Mouse (Mus musculus): ENCODE measurements around the gene Stard13.

Gene Stard13

DNA sequence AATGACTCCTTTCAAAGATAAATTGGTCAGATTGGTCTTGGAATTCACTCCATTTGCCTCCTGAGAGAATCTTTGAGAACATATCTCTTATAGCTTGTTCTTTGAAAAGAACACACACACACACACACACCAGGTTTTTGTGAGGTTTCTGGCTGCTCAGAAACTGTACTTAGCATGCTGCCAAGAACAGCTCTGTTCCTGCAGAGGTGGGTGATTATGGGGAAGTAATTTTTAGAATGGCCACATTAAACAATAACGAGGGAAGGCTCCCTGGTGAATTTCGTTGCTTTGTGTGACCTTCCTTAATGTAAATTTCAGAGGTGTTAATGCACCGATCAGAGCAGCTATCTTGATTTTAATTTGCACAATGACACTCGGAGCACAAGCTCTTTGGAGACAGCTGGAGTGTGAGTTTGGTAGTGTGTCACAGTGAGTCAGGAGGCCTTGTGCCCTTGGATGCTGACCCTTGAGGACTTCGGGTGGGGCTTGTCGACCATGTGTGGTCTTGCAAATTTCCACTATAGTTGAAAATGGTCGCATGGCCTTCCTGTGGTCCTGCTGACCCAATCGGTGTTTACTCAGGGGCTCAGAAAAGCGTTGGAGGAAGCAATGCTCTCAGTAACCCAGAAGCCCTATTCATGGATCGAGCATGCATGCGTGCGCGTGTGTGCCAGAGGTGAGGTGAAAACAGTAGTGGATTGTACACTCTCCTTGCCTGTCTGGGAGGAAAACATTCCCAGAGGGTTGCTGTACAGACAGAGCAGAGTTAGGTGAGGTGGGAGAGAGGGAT, 213.4 kb downstream of the Stard13 start:
- in situ Hi-C loops (cut with MboI; ENCODE audit: low pct_unique_long_range_greater_than_20kb in 1 of 2, low sequenced_read_pairs in 2 of 2, unreplicated experiment in 1 of 2) = no loop called here

DNA sequence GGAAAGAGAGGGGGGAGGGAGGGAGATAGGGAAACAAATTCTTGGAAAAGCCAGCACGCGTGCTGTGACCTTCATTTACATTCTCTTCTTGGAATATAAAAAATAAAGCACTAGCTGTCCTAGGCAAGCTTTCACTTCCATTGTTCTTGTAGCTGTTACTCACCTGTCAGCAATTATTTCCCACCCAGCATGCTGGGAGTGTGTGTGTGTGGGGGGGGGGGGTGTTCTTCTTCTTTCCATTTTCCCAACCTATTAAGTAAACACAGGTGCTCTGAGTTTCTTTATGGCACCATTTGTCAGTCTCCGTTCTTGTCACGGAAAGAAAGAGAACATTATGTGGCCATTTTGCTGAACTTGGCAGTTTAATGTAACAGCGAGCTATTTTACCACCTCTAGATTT, 214.7 kb downstream of the Stard13 start:
- in situ Hi-C loops (cut with MboI; ENCODE audit: low pct_unique_long_range_greater_than_20kb in 1 of 2, low sequenced_read_pairs in 2 of 2, unreplicated experiment in 1 of 2) = no loop called here

DNA sequence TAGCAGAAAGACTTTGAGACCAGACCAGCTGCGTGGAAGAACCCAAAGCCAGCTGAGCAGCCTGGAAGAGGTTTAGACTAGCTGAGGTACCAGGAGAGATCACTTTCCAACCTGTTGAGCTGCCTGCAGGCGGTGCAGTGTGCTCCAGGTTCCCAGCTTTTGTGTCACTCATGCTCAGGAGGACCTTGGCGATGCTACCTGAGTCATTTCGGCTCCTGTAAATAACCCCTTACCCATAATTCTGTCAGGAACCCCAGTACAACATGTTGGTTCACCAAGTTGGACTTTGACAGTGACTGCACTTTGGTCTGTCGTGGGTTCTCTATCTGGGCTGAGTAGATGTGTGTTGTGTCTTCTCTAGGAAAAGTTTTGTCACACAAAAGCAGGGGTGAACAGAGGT, 215.2 kb downstream of the Stard13 start:
- in situ Hi-C loops (cut with MboI; ENCODE audit: low pct_unique_long_range_greater_than_20kb in 1 of 2, low sequenced_read_pairs in 2 of 2, unreplicated experiment in 1 of 2) = no loop called here

DNA sequence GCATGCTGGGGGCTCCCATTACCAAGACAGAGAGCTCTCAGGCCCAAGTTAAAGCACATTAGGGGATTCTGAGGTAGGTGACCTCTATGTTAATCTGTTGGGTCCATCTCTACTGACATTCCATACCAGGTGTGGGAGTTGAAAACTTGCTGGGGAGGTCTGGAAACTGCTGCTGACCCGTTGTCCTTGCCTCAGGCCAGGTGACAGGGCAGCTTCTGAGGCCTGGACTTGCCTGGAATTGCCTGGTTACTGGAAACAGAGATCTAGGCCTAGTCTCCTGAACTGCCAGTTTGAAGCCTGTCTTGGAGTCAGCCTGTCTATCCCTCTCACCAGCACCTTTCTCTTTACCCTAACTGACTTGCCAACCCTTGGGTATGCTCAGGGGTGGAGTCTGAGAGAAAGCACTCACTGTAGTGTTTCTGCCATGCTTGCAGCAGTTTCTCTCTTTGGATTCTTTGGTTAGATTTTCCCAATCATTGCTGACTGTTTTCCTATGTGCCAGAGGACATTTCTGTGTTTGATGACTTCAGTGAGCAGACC, 229.3 kb downstream of the Stard13 start:
- in situ Hi-C loops (cut with MboI; ENCODE audit: low pct_unique_long_range_greater_than_20kb in 1 of 2, low sequenced_read_pairs in 2 of 2, unreplicated experiment in 1 of 2) = no loop called here

DNA sequence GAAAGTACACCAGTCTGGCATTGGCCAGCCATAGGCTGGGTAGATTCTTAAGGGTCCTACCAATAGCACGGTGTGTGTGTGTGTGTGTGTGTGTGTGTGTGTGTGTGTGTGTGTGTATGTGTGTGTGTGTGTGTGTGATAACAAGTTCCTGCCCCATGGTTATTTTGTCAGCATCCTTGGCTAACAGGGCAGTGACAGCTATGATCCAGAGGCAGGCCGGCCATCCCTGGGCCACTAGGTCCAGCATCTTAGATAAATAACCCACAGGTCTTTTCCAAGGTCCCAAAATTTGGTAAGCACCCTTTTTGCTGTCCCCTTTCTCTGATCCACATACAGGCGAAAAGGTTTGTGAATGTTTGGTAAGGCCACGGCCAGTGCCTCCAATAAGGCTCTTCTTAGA, 231.6 kb downstream of the Stard13 start:
- in situ Hi-C loops (cut with MboI; ENCODE audit: low pct_unique_long_range_greater_than_20kb in 1 of 2, low sequenced_read_pairs in 2 of 2, unreplicated experiment in 1 of 2) = no loop called here

DNA sequence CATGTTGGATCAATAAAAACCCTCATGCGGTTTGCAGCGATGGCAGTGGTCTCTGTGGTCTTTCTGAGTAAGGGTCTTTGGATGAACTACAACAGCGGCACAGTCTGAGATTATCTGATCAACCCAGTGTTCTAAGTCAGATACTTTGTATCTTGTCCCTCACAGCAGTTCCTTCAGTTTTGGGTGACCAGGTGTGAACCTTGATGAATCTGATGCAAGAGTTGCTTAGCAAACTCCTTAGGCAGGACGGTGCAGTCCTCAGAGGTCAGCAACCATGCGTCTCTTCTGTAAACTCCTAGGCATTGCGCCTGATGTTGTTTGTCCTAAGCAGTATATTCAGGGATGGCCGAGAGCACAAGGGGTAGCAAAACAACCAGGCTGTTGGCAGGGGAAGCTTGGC, 232.5 kb downstream of the Stard13 start:
- in situ Hi-C loops (cut with MboI; ENCODE audit: low pct_unique_long_range_greater_than_20kb in 1 of 2, low sequenced_read_pairs in 2 of 2, unreplicated experiment in 1 of 2) = no loop called here

DNA sequence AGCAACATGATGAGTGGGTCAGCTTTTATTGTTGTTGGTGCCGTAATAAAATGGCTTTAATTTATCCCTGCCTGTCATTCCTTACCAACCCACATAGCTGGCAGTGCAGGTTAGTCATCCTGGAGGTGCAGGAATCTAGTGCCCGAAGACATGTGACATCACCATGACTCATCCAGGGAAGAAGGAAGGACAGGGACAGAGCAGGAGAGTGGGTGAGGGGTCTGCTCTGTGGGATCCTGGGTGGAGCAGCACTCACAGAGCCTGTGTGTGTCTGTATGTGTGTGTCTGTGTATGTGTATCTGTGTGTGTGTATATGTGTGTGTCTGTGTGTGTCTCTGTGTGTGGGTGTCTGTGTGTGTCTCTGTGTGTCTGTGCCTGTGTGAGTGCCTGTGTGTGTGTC, 237.1 kb downstream of the Stard13 start:
- in situ Hi-C loops (cut with MboI; ENCODE audit: low pct_unique_long_range_greater_than_20kb in 1 of 2, low sequenced_read_pairs in 2 of 2, unreplicated experiment in 1 of 2) = no loop called here

DNA sequence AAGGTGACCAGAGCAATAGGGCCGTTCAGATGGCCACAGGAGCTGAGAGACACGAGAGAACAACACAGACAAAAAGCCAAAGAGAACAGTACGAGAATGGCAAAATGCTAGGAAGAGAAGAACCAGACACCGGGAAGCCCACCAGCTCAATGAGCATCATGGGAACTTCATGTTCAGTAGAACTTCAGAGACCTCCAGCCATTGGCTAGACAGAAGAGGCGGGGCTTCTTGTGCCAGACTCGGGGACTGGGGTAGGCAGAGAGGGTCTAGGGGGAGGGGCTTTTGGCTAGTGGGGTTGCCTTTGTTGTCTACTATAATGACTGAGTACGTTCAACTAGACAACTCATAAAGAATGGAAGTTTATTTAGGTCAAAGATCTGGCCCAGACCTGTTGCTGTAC, 239.5 kb downstream of the Stard13 start:
- in situ Hi-C loops (cut with MboI; ENCODE audit: low pct_unique_long_range_greater_than_20kb in 1 of 2, low sequenced_read_pairs in 2 of 2, unreplicated experiment in 1 of 2) = no loop called here

Data from mouse embryonic stem cell (cell line).